Mouse (Mus musculus): ENCODE data around the gene Cd55. TPM values are rescaled to one million over a fixed set of nuclear protein-coding genes. Genes with fewer than 3 reads are reported as not detected.
"Not testable (repeated sequence)": the region's sequence is repeated elsewhere in the genome, so short reads cannot be mapped to it uniquely, and the experiment has no call there.

The Cd55 gene
- 6.9 and 12.8 TPM in 2 replicates for polyA plus RNA-seq (2012; rRNA removed)

- DNase-seq (ENCODE audit: low read depth), result no peak
These were observed at the start of gene Cd55 for GRCm38 (mm10) chr1:130462084-130462861. Cd55 (minus strand) TSS chr1:130462744.

DNA sequence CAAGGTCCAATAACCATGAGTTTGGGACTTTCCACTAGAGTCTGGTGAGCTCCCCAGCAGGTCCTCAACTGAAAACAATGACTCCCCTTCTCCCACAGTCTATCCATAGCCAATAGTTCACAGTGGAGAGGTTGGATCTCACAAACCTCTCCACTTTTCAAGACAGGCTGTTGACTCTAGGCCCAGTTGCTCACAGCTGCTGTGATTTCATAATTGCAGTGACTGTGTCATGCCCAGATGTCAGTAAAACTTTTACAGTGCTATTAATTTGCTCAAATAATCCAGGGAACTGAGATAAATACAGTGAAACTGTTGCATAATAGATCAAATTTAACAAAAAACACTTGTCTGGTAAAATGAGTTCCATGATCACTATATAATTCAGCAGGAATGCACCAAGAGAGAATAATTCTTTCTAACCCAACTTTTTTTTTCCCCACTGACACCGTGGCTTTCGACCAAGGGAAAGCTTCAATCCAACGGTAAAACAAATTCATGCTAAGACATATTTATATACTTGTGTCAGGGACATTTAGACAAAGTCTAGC lies 49.4 kb upstream of the Cd55 start:
- no peak for DNase-seq (ENCODE audit: low read depth)

DNA sequence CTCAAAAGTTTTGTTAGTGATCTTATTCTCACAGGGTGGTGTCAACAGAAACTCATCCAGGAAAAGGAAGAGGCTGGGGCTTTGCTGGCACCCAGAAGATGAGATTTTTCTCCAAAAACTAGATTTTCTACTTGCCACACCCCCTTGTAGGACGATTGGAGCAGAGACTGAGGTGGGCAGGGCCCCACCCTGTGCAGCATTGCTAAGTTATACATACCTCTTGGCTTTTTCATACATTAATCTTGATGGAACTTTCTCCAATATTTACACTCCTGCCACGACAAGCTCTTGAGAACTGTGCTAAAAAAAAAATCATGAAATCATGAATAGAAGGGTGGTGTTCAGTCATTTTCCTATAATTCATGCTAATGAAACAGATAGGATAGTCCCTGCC lies 46.4 kb upstream of the Cd55 start:
- no peak for DNase-seq (ENCODE audit: low read depth)

DNA sequence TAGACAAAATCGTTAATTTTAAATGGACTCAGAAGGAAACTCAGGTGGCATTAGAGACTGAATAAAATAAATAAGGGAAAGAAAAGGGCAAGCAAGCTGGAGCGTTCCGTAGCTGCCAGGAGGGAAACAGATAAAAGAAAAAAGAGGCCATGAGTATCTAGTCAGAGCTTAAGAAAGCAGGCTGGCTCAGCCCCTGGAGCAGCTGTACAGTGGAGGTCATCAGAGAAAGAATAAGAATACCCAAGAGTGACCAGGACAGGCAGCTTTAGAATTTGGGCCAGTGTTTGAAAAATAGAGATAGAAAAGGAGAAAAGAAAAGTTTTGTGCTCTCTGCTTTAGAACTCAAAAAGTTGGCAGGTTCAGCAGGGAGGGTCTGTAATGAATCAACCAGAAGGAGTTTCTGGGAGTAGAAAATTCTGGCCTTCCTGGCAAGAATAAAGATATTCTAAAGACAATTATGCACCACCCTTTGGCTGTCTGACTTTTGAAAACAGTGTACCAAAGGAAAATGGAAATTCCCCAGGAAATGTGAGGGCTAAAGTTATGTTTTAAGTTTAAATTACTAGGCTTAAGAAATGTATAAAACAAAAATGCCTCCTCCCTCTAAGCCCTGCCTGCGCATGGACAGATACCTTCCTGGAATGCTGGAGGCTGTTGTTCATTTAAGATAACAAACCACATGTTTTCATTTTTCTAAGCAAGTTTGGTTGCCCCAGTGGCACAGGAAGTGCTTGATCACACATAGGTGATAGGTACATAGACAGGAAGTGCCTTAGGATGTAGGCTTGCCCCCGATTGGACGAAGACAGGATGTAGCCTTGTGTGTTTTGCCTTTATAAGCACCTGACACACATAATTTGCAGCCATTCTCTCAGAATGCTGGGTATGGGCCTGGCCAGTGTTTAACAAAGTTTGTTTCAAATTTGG lies 45.7 kb upstream of the Cd55 start:
- no peak for DNase-seq (ENCODE audit: low read depth)

DNA sequence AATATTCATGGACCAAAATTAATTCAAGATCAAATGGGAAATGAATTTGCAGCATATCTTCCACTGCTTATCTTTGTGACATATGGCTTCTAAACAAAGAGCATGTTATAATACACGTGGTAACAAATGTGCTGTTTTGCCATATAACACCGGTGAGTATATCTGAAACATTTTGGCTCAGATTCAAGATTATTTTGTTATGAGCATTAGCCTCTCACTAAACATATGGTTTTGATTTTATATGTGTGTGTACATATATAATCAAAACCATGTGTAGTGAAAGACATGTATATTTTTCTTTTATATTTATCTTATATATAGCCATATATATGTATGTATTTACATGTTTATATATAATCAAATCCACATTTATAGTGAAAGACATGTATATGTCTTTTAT lies 44.9 kb upstream of the Cd55 start:
- no peak for DNase-seq (ENCODE audit: low read depth)

- no peak for DNase-seq (ENCODE audit: low read depth)
These were observed 37.4 kb upstream of the Cd55 start for GRCm38 (mm10) chr1:130499962-130500361.

DNA sequence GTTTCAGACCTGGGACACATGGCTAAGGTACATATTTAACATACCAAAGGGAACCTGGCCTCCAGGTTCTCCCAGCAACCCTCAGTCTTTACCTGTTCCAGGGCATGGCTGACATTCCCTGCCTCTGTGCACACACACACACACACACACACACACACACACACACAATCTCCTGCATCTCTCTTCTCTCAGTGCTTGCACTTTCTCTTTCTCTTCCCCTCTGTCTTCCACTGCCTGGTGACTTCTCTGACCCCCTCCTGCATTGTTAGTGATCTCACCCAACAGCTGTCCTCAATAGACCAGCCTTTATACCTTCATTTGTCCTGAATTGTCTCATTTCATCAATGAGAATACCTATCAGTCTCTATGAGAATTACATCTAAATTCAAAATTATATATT lies 35.8 kb upstream of the Cd55 start:
- no peak for DNase-seq (ENCODE audit: low read depth)

DNA sequence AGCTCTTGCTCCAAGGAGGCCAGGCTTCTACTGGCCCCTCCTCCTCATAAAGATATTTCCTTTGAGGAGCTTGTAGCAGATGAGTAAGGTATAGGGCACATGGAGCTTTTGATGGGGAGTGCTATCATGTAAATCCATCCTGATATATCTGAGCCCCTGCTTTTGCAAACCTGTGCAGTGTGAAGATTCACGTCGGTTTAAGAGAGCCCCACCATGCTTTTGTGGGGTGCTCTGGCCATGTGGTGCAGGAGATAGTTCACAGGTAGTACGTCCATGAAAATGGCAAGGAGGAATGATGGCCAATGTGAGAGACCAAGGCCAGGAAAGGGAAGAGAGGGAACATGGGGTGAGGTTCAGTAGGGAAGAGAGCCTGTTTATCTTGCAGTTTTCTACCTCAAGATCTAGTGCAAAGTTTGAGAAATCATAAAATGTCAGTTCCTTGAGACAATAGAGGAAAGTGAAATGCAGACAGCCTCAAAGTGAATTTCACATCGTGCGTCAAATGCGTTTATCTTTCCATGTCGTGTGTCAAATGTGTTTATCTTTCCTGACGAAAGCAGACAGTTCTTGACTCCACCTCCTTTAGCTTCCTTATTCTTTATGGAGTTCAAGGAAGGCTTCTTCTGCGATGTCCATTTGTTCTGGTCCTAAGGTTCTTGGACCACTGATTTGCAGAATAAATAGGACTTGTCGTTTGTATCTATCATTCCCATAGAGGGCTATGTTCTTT lies 24.4 kb upstream of the Cd55 start:
- DNase-seq (ENCODE audit: low read depth), result no peak

GRCm38 (mm10) chr1:130485828-130486620 lies 23.5 kb upstream of the Cd55 start:
- no peak for DNase-seq (ENCODE audit: low read depth)

DNA sequence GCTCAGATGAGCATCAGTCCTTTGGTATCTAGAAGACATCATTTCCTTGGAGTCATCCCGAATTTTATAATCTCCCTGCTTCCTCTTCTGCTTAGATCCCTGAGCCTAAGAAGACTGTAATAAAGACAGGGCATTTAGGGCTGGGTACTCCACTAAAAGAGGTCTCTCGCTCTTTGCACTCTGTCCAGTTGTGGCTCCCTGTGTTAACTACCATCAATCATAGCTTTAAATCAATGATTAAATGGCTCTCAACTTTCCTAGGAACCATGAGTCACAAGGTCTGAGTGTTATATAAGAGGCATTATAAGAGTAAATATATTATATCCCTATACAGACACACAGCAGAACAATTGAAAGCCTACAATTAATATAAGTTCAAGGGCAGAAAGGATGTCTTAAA lies 22.8 kb upstream of the Cd55 start:
- no peak for DNase-seq (ENCODE audit: low read depth)

- DNase-seq (ENCODE audit: low read depth), result no peak
These were observed 12.4 kb upstream of the Cd55 start for GRCm38 (mm10) chr1:130474936-130475335.

DNA sequence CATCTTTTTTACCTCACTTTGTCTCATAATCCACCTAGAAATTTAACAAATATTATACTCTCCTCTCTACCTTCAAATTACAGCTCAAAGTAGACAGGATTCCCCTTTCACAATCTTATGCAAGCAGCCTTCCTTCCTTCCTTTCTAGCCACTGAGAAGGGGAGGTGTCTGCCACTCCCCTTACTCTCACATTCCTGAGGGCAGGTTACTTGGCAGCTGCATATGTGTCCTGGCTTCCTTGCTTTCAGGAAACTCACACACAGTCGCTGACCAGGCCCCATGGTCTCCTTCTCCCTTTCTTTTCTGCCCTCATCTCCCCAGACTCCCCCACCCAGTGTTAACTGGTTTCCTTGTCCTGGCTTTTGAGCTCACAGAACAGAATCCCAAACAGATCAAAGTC lies 11.7 kb upstream of the Cd55 start:
- DNase-seq (ENCODE audit: low read depth), result no peak

- no peak for DNase-seq (ENCODE audit: low read depth)
These were observed 7.5 kb upstream of the Cd55 start for GRCm38 (mm10) chr1:130470074-130470473.

DNA sequence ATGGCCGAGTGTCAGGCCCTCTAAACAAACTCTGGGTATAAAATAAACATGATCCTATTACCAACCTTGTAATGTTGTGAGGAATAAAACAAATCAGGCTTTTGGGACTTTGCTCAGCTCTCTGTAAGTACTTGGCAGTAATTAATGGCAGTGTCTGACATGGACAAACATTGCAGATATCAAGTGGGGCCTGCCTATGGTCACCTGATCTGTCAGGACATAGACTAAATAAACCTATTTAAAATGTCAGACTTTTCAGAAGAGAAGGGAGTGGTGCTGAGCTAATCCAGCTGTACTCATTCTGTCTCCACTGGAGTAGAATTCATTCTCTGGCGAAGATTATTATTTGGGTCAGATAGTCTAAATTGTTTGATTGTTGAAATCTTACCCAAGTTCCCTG lies 4.9 kb upstream of the Cd55 start:
- no peak for DNase-seq (ENCODE audit: low read depth)

DNA sequence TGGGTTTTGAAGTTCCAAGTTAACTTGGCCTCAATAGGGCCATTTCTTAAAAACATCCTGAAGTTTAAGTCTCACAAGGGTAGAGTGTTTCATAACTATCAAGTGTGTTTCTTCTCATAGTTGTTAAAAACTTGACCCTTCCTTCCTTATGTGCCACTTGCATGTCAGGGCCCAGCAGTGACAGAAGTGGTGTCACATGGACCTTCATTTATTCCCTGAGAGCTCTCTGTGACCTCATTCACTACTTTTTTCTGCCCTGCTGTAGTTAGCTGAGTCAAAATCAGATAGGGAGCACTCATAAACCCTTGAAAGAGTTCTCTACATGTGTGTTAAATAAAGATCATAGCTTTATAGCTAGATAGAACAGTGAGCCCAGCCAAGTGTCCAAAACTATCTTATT lies 1.6 kb upstream of the Cd55 start:
- DNase-seq (ENCODE audit: low read depth), result no peak

GRCm38 (mm10) chr1:130462867-130463266 lies 323 bp upstream of the Cd55 start:
- no peak for DNase-seq (ENCODE audit: low read depth)

DNA sequence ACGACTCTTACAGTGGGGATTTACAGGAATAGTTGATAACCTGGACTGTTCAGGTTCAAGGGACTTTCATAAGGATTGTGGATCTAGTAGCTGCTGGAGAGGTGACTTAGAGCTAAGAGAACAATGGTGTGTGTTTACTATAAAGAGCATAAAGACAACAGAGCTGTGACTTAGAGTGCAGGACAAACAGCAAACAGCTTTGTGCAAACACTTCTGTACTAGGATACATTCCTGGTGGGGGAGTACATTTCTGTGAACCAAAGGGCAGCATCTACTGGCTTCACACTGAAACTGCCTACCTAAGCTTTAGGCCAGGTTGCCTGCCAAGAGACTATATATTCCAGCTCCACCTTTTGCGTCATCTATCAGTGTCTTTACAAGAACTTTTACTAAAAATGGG lies 7.4 kb downstream of the Cd55 start:
- no peak for DNase-seq (ENCODE audit: low read depth)

GRCm38 (mm10) chr1:130442930-130443329 lies 19.6 kb downstream of the Cd55 start:
- DNase-seq (ENCODE audit: low read depth), result not testable (repeated sequence)

GRCm38 (mm10) chr1:130430920-130431319 lies 31.6 kb downstream of the Cd55 start:
- DNase-seq (ENCODE audit: low read depth), result no peak

GRCm38 (mm10) chr1:130428667-130429066 lies 33.9 kb downstream of the Cd55 start:
- not testable (repeated sequence) for DNase-seq (ENCODE audit: low read depth)
